Mouse (Mus musculus): ENCODE measurements around the gene Cfap61.

DNA sequence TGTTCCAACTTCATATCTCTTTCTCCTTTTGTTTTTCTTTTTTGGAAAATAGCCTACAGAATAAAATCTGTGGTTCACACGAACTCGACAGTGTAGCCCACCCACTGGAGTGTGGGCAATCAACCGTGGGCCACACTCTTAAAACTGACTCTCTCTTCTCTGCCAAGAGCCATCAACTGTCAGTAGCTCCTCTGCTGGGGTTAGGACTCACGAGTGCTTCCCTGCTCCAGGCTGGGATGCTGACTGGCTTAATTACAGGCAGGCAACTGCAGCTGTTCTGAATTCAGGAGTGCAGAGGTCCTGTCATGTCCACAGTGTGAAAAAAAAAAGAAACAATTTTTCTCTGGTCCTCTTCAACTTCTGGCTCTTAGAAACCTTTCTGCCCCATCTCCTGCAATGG lies 237.5 kb downstream of the Cfap61 start:
- TF ChIP-seq CTCF (conservative IDR thresholded peaks at IDR 0.05; ENCODE audit: low read length) (no peak), POU5F1 (IDR thresholded peaks at IDR 0.05; ENCODE audit: borderline replicate concordance, low read length) (no peak)

All from E14TG2a.4 (cell line).